Mouse (Mus musculus) kidney, embryonic 16.5 days (tissue): Measurements from ENCODE around the gene Eno2. TPM values are rescaled to one million over a fixed set of nuclear protein-coding genes. Genes with fewer than 3 reads are reported as not detected.

Source experiments
- ATAC-seq: fragments of 200-750 bp; cut with Nextera tagmentation; 2 replicates; pipeline ENCODE4 v1.8.0; 2017; ENCODE audit warnings: moderate TSS enrichment; ENCODE audit not compliant: low FRiP score, low TSS enrichment
- H3K27ac ChIP-seq: fragments of 300-500 bp; sonication (generic); 2 replicates; pipeline ENCODE4 v1.5.1; 2014; ENCODE audit warnings: low read length
- H3K27me3 ChIP-seq: fragments of 300-500 bp; sonication (generic); 2 replicates; pipeline ENCODE4 v1.6.1; 2014; ENCODE audit warnings: low read length, control low read depth, mixed read lengths; ENCODE audit not compliant: insufficient read depth
- H3K36me3 ChIP-seq: fragments of 300-500 bp; sonication (generic); 2 replicates; pipeline ENCODE4 v1.6.1; 2014; ENCODE audit warnings: low read length, control low read depth, mixed read lengths; ENCODE audit not compliant: insufficient read depth
- H3K4me1 ChIP-seq: fragments of 300-500 bp; sonication (generic); 2 replicates; pipeline ENCODE4 v1.6.1; 2014; ENCODE audit warnings: low read length, control low read depth, mixed read lengths; ENCODE audit not compliant: insufficient read depth
- H3K4me2 ChIP-seq: fragments of 300-500 bp; sonication (generic); replicated peaks from 2 replicates; pipeline ENCODE4 v1.6.1; 2014; ENCODE audit warnings: low read depth, low read length
- H3K4me3 ChIP-seq: fragments of 300-500 bp; sonication (generic); 2 replicates; pipeline ENCODE4 v1.5.1; 2014; ENCODE audit warnings: mild to moderate bottlenecking, low read length
- H3K9ac ChIP-seq: fragments of 300-500 bp; sonication (generic); replicated peaks from 2 replicates; pipeline ENCODE4 v1.6.1; 2014; ENCODE audit warnings: low read length
- H3K9me3 ChIP-seq: fragments of 300-500 bp; sonication (generic); 2 replicates; pipeline ENCODE4 v1.6.1; 2016; ENCODE audit warnings: low read length, control low read depth
- WGBS: fragments of 180-500 bp; shearing (Covaris S2); extraction: QIAGEN DNeasy Blood & Tissue Kit; methylation state at CpG from one replicate; pipeline ENCODE4 v1.1.7; 2014; 5-methylcytosine and 5-hydroxymethylcytosine counted together
- polyA plus RNA-seq: library from polyadenylated mRNA; unstranded; fragments of >200 nt; fragmentation: Nextera tagmentation; extraction: Ambion mirVana; gene quantifications from 2 replicates; pipeline ENCODE4 v1.2.1, GENCODE M21; 2015

The Eno2 gene
- polyA plus RNA-seq, 1 experiment from 2014 or later: 10.9 TPM

DNA sequence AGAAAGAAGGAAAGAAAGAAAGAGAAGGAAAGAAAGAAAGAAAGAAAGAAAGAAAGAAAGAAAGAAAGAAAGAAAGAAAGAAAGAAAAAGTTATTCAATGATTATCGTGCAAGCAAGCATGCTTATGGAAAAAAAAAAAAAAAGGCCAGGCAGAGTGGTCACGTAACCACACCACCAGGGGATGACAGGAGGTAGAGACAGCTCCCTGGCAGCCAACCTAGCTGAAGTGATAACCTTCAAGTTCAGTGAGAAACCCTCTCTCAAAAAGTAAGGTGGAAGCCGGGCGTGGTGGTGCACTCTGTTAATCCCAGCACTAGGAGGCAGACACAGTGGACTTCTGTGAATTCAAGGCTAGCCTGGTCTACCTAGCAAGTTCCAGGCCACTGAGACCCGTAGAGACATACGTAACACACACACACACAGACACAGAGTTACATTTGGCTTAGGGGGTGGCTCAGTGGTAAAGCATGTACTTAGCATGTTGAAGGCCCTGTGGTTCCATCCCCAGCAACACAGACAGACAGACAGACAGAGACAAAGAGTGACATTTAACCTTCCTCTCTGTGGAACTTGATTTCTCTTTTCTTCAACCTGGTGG is 46.5 kb downstream of the Eno2 start:
- 91% methylated on average over 6 of the region's 6 CpGs for WGBS
- no peak overlapping the region for H3K4me3 ChIP-seq
- no peak overlapping the region for H3K4me2 ChIP-seq
- no peak overlapping the region for H3K9ac ChIP-seq
- H3K9me3 ChIP-seq: no peaks in the 10 kb centered on the region
- H3K27ac ChIP-seq: no peak overlapping the region
- ATAC-seq: no peak
- H3K27me3 ChIP-seq: no peaks in the 10 kb centered on the region
- H3K4me1 ChIP-seq: no peaks in the 10 kb centered on the region
- H3K36me3 ChIP-seq: 0 out of 2 replicates have a peak, but pooled peaks cover under 1% of the 10 kb centered on the region

DNA sequence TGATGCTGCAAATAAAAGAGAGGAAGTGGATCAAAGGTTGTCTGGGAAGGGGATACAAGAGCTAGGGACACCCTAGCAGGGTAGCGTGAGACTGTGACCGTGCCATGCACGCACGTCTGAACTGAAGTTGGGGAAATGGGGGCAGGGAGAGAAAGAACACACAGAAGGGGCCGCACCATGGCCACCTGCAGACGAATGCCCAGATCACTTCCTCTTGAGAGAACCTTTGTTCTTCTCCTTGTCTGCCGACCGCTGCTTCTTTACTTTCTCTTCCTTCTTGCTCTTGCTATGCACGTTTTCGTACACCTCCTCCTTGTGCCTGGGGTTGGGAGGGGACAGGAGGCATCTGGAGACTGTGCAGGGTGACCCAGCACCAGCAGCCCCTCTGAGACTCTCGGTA is 48.6 kb downstream of the Eno2 start:
- no peak overlapping the region for H3K27ac ChIP-seq
- no peak for ATAC-seq
- 63% methylated on average over 11 of the region's 11 CpGs for WGBS
- no peaks in the 10 kb centered on the region for H3K4me1 ChIP-seq
- H3K27me3 ChIP-seq: no peaks in the 10 kb centered on the region
- H3K9ac ChIP-seq: peak overlapping the region; percentile 42
- peaks cover 20% of the 10 kb centered on the region for H3K36me3 ChIP-seq
- H3K4me2 ChIP-seq: peak overlapping the region; percentile 38; the same call in 1 of the 2 replicates
- no peaks in the 10 kb centered on the region for H3K9me3 ChIP-seq
- no peak overlapping the region for H3K4me3 ChIP-seq

DNA sequence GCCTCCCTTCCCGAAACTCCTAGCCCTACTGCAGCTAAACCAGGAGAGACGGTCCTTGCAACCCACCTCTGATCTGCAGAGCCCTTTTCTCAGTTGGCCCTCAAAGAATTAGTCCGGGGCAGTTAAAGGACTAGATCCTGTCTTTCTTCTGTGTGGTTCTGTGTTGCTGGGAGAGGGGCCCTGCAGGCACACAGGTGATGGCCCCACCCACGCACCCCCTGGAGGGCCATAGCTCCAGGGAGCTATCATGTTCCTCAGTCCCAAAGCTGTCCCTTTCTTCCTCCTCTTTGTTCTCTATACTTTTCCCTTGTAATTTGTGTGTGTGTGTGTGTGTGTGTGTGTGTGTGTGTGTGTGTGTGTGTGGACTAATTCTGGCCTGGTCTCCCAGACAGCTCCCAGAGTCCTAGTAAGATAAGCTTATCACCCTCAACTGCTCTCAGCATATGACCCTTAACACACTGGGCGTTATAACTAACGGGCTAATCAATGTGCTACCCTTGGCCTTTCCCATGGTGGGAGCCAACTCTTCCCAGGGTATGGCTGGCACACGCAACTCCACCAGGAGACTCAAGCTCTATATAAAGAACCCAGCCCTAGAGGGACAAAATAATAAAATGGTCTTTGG is 50.0 kb downstream of the Eno2 start:
- WGBS: 66% methylated on average over 7 of the region's 7 CpGs
- Histone ChIP-seq H3K4me2 (peak overlapping the region; percentile 38), H3K27me3 (no peaks in the 10 kb centered on the region), H3K27ac (peak overlapping the region; percentile 53), H3K9ac (peak overlapping the region; percentile 60), H3K4me3 (peak overlapping the region; percentile 28), H3K9me3 (no peaks in the 10 kb centered on the region), H3K36me3 (peaks cover 33% of the 10 kb centered on the region), H3K4me1 (no peaks in the 10 kb centered on the region)
- ATAC-seq: no peak

DNA sequence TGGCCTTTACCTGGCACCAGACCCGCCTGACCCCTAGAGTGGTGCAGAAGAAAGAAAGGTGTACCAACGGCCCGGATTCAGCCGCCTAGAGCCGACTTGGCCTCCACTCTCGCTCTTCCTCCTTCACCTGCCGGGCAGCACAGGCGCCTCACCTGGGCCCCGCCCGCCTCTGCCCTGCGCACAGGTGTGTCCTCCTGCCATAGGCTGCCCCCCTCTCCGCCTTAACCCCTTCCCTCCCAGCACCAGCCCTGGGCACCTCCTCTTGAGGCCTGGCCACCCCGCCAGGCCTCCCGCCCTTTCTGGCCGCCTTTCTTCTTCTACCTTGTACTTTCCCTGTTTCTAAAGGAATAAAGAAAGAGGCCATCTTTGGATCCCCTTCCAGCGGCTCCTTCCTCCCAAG is 50.8 kb downstream of the Eno2 start:
- Histone ChIP-seq H3K9ac (peak overlapping the region; percentile 60), H3K9me3 (no peaks in the 10 kb centered on the region), H3K4me1 (peaks cover 6% of the 10 kb centered on the region), H3K4me3 (peak overlapping the region; percentile 28), H3K4me2 (peak overlapping the region; percentile 44), H3K27ac (peak overlapping the region; percentile 74), H3K36me3 (peaks cover 41% of the 10 kb centered on the region), H3K27me3 (no peaks in the 10 kb centered on the region)
- peak; percentile 68 for ATAC-seq
- 64% methylated on average over 14 of the region's 16 CpGs for WGBS

DNA sequence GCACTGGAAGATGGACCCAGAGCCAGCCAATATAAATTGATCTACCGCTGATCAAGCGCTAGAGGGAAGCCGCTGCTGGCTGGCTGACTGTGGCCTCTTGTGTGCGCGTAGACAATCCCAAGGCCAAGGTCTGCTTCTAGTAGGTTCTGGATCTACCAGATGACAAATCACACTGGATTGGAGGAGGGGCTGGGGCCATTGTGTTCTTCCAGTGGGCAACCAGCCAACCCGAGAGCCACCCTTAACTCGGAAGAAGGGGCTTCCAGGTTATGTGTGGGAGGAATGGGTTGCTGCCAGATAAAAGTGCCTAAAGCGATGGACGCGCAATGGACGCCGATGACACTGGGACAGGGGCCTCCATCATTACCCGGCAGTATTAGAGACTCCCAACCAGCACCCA is 51.5 kb downstream of the Eno2 start:
- Histone ChIP-seq H3K36me3 (peaks cover 42% of the 10 kb centered on the region), H3K4me2 (peak overlapping the region; percentile 44), H3K9me3 (no peaks in the 10 kb centered on the region), H3K4me1 (peaks cover 14% of the 10 kb centered on the region), H3K4me3 (peak overlapping the region; percentile 28), H3K9ac (peak overlapping the region; percentile 43), H3K27ac (peak overlapping the region; percentile 74), H3K27me3 (no peaks in the 10 kb centered on the region)
- ATAC-seq: no peak
- 77% methylated on average over 13 of the region's 13 CpGs for WGBS

DNA sequence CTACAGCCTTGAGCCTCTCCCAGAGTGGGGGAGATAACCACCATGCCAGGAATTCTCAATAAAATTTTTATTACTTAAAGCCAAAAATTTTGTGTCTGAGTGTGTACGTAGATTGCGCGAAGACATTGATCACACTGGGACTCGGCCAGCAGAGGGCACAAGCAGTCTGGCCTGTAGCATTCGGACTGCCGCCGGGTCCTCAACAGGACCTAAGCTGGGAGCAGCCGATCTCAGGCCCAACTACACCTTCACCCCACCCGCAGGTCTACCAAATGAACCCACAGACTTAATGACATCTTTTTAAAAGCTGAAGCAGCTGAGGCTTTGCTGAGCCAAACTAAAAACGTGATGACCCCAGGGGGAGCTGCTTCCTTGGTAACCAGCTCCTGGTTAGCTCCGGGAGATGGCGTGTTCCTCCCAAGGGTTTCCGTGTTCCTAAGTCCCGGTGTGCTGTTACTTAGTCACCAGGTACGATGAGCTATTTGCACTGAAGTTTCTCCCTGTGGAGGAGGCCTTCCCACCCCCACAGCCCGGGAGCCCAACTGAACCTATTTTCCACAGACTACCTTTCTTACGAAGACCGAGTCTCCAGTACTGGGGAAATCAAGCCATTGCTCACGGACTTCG is 52.5 kb downstream of the Eno2 start:
- Histone ChIP-seq H3K4me1 (peaks cover 15% of the 10 kb centered on the region), H3K27me3 (no peaks in the 10 kb centered on the region), H3K27ac (peak overlapping the region; percentile 50; the same call in 1 of the 2 replicates), H3K36me3 (peaks cover 42% of the 10 kb centered on the region), H3K4me3 (peak overlapping the region; percentile 28), H3K4me2 (peak overlapping the region; percentile 44), H3K9me3 (no peaks in the 10 kb centered on the region), H3K9ac (no peak overlapping the region)
- no peak for ATAC-seq
- 64% methylated on average over 20 of the region's 20 CpGs for WGBS

DNA sequence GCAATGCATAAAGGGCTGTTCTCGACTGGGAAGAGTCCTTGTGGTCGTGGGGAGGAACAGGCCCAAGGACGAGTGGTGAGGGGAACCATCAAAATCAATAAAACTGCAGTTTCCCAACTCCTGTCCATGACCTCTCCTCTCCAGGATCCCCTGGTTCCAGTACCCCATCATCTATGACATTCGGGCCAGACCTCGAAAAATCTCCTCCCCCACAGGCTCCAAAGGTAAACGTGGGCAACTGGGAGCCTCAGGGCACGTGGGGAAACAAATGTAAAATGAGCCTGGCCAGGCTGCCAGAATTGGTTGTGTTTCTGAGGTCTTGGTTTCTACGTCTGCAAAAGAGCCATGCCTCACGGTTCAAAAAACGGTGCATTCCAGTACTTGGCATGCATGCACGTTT is 56.6 kb downstream of the Eno2 start:
- WGBS: 8% methylated on average over 11 of the region's 11 CpGs

DNA sequence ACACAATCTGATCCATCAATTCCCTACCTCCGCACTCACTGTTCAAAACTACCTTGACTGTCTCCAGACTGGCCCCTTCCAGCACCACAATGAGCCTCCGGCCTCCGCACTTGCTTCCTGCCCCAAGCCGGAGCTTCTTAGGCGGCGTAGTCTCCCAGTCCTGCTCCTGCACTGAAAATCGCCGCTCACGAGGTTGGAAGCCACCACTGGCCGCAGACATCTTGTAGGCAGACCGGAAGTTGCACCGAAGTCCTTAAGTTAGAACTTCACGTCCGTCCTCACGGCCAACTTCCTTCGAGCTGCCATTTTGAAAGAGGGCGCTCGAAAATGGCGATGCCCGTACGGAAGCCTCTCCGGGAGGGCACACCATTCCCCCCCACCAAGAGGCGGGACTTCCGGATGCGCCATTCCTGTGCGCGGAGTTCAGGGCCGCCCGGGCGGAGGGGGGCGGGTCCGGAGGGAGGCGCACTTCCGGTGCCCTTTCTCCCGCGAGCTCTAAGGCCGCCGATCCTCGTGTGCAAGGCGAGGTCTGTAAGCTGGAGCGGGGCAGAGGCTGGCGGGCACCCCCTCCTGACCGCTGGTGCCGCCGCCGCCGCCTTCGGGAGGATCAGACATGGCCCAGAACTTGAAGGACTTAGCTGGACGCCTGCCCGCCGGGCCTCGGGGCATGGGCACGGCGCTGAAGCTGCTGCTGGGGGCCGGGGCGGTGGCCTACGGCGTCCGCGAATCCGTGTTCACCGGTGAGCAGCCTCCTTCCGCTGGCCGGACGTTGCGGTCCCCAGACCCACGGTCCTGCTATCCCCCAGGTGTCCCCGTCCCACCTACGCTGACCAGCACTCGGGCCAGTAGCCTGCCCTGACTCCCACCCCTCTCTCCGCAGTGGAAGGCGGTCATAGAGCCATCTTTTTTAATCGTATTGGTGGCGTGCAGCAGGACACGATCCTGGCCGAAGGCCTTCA is 57.4 kb downstream of the Eno2 start, which contains the start of the genes Emg1 and Phb2:
Emg1 (minus strand) TSS at position 355 of the 959 bp plus-strand sequence.
Phb2 (plus strand) TSS at position 513 of the 959 bp plus-strand sequence.
- under 1% methylated on average over 73 of the region's 76 CpGs for WGBS
- peaks cover 51% of the 10 kb centered on the region for H3K36me3 ChIP-seq

More for the DNA sequence above, 56.6 kb downstream of the Eno2 start:
- H3K4me3 ChIP-seq: peak overlapping the region; percentile 98
- peaks cover 33% of the 10 kb centered on the region for H3K4me1 ChIP-seq
- no peaks in the 10 kb centered on the region for H3K9me3 ChIP-seq
- ATAC-seq: no peak
- peaks cover 50% of the 10 kb centered on the region for H3K36me3 ChIP-seq
- H3K9ac ChIP-seq: peak overlapping the region; percentile 93
- peak overlapping the region; percentile 93 for H3K4me2 ChIP-seq
- H3K27me3 ChIP-seq: no peaks in the 10 kb centered on the region
- peak overlapping the region; percentile 93 for H3K27ac ChIP-seq

More for the DNA sequence above, 57.4 kb downstream of the Eno2 start, which contains the start of the genes Emg1 and Phb2:
- peak within 1 kb of the TSS; percentile 93 for H3K9ac ChIP-seq
- H3K4me2 ChIP-seq: peak within 1 kb of the TSS; percentile 93
- H3K27me3 ChIP-seq: no peaks in the 10 kb centered on the region
- no peaks in the 10 kb centered on the region for H3K9me3 ChIP-seq
- ATAC-seq: peak; percentile 96
- peak within 1 kb of the TSS; percentile 98 for H3K4me3 ChIP-seq
- peak within 1 kb of the TSS; percentile 95 for H3K27ac ChIP-seq
- peaks cover 33% of the 10 kb centered on the region for H3K4me1 ChIP-seq
